Mouse (Mus musculus): Measurements from ENCODE around the gene Cops4.

GRCm38 (mm10) chr5:100557019-100557418, 38.9 kb downstream of the Cops4 start:
- TF ChIP-seq CTCF (IDR thresholded peaks at IDR 0.05) (no peak), EP300 (IDR thresholded peaks at IDR 0.05) (no peak)

Data from lung, postnatal 0 days (tissue).